Mouse (Mus musculus) left cerebral cortex, adult 11 months (tissue): Measurements from ENCODE around the gene Scn8a.

Experiments
- DNase-seq: peaks from one replicate; pipeline ENCODE4 v3.0.0; 2022; ENCODE audit warnings: low spot score

Scn8a gene

GRCm38 (mm10) chr15:101095392-101095791 lies 225.7 kb downstream of the Scn8a start:
- no peak for DNase-seq
